Mouse (Mus musculus): ENCODE results near the gene Hus1.

- no peak for TF ChIP-seq POLR2A (IDR thresholded peaks at IDR 0.05; ENCODE audit: borderline replicate concordance, extremely low read depth, insufficient read depth, insufficient read length, poor library complexity, severe bottlenecking)
- TF ChIP-seq CTCF (IDR thresholded peaks at IDR 0.05; ENCODE audit: borderline replicate concordance, extremely low read depth, insufficient read depth, insufficient read length) = no peak
These were observed 49.0 kb upstream of the Hus1 start for GRCm38 (mm10) chr11:9060029-9060428.

Measured in brain, embryonic 14.5 days (tissue).